Comparison of ENCODE assay signal across 19 mouse cellular contexts in the genomic region with DNA sequence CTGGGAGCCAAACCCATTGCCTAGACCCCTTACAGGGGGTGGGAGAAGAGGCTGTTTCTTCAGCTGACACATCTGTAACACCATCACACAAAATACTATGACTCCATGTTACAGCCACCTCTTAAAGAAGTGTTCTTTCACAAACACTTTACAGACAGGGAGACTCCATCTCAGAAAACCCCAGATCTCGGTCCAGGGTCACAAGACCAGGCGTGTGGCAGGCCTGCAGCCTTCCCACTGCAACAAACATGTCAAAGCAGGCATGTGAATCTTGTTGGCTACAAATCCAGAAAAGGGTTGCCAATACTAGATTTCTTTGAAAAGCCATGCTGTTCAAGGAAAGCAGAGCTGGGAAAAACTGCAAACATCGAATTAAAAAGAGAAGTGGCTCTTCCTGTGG. TPM values are rescaled to one million over a fixed set of nuclear protein-coding genes. Genes with fewer than 3 reads are reported as not detected.
DNase-seq lines count a peak whose midpoint lies in the region; ATAC-seq and TF ChIP-seq lines count a peak whose summit lies in the region.
"Had no signal": no experiment of that assay in that cellular context is flagged by ENCODE, and none has a peak within 500 bp of the region (broad histone marks: within the 10 kb centered on the region; RNA-seq: fewer than 3 reads in every experiment).

No protein-coding gene starts in this region.

- H3K9ac ChIP-seq in lung, embryonic 14.5 days, result no peak overlapping the region
- H3K9ac ChIP-seq: embryonic facial prominence, embryonic 12.5 days; forebrain, embryonic 12.5 days had no signal

- 63% methylated on average over 3 of the region's 3 CpGs for WGBS in lung, embryonic 14.5 days

- no peaks in the 10 kb centered on the region for H3K27me3 ChIP-seq in lung, embryonic 14.5 days (ENCODE audit: insufficient read depth, low read length)
- H3K27me3 ChIP-seq: embryonic facial prominence, embryonic 12.5 days; forebrain, embryonic 12.5 days had no signal

- H3K4me2 ChIP-seq in lung, embryonic 14.5 days, result no peak overlapping the region
- H3K4me2 ChIP-seq: embryonic facial prominence, embryonic 12.5 days; forebrain, embryonic 12.5 days had no signal

- no peaks in the 10 kb centered on the region for H3K9me3 ChIP-seq in lung, embryonic 14.5 days (ENCODE audit: low read depth, low read length)
- H3K9me3 ChIP-seq: embryonic facial prominence, embryonic 10.5 days; embryonic facial prominence, embryonic 12.5 days; forebrain, embryonic 10.5 days; forebrain, embryonic 12.5 days had no signal

- peaks cover 40% of the 10 kb centered on the region for H3K36me3 ChIP-seq in lung, embryonic 14.5 days (ENCODE audit: insufficient read depth)

- TF ChIP-seq CTCF in lung, embryonic 14.5 days (IDR thresholded peaks at IDR 0.05; ENCODE audit: low read depth), result no peak

- H3K4me3 ChIP-seq in lung, embryonic 14.5 days (ENCODE audit: low read depth, low read length), result no peak overlapping the region
- H3K4me3 ChIP-seq: embryonic facial prominence, embryonic 10.5 days; embryonic facial prominence, embryonic 12.5 days; forebrain, embryonic 10.5 days; forebrain, embryonic 12.5 days had no signal

- peak; percentile 46 for DNase-seq in lung, embryonic 14.5 days
- no peak for DNase-seq in lung, adult 18-20 months
- DNase-seq in lung, postnatal 10 days, result peak; percentile 70
- no peak for DNase-seq in lung, postnatal 14 days
- no peak for DNase-seq in cerebellum, postnatal 10 days
- DNase-seq: adrenal gland, adult 2 months; adrenal gland, postnatal 10 days; adrenal gland, postnatal 25 days; cerebellum, adult 11 months; cerebellum, adult 18-20 months; cerebellum, adult 8-10 months; cerebellum, adult 9-11 months; cerebellum, postnatal 25 days had no signal

- H3K4me1 ChIP-seq in lung, embryonic 14.5 days (ENCODE audit: insufficient read depth), result no peaks in the 10 kb centered on the region
- H3K4me1 ChIP-seq: forebrain, embryonic 12.5 days had no signal

- no peak for ATAC-seq in lung, embryonic 14.5 days (ENCODE audit: insufficient read depth)
- ATAC-seq: forebrain, embryonic 14.5 days; forebrain, embryonic 16.5 days had no signal

- H3K27ac ChIP-seq in lung, embryonic 14.5 days (ENCODE audit: low read depth), result no peak overlapping the region
- H3K27ac ChIP-seq: embryonic facial prominence, embryonic 10.5 days; embryonic facial prominence, embryonic 12.5 days; forebrain, embryonic 10.5 days; forebrain, embryonic 12.5 days had no signal

RNA-seq across cellular contexts. Expression of a gene that starts 33.4 kb away (rescaled TPM):
- 0.20 and 0.32 TPM in 2 replicates for polyA plus RNA-seq in lung, embryonic 14.5 days (2014; fragmentation: Nextera tagmentation; extraction: Ambion mirVana)

Comparison
In these comparisons a context has a peak if more than half of its experiments do, and no peak if none do; other contexts are left out.
1. DNase-seq: peak in lung, embryonic 14.5 days (single experiment) and lung, postnatal 10 days (single experiment); none in lung, adult 18-20 months (0 of 2), lung, postnatal 14 days (single experiment) and cerebellum, postnatal 10 days (0 of 2).